Mouse (Mus musculus) spleen, postnatal 10 days (tissue): ENCODE results near the gene Olfr49.

Experiments used
- DNase-seq, 2 experiments: peaks; one replicate each; pipeline ENCODE4 v3.0.0; 2021 to 2022; ENCODE audit warnings: low spot score in 2 of 2

Olfr49 gene

DNA sequence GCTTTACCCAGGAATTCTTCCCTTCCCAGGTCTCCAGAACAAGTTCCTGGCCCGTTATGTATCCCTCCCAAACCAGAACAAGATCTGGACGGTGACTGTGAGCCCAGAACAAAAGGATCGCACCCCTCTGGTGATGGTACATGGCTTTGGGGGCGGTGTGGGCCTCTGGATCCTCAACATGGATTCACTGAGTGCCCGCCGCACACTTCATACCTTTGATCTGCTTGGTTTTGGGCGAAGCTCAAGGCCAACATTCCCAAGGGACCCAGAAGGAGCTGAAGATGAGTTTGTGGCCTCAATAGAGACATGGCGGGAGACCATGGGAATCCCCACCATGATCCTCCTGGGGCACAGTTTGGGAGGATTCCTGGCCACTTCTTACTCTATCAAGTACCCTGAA, 22.1 kb downstream of the Olfr49 start:
- no peak for DNase-seq

GRCm38 (mm10) chr14:54261386-54261785, 23.4 kb downstream of the Olfr49 start:
- no peak for DNase-seq

- DNase-seq: peak in 1 of 2 experiments; percentile 20
These were observed 24.5 kb downstream of the Olfr49 start for GRCm38 (mm10) chr14:54260196-54260595.

- no peak for DNase-seq
These were observed 25.0 kb downstream of the Olfr49 start for GRCm38 (mm10) chr14:54259722-54260085.

GRCm38 (mm10) chr14:54259003-54259721, 25.6 kb downstream of the Olfr49 start:
- DNase-seq: peak; percentile 93 to 96

GRCm38 (mm10) chr14:54258131-54258670, 26.5 kb downstream of the Olfr49 start:
- no peak for DNase-seq

DNA sequence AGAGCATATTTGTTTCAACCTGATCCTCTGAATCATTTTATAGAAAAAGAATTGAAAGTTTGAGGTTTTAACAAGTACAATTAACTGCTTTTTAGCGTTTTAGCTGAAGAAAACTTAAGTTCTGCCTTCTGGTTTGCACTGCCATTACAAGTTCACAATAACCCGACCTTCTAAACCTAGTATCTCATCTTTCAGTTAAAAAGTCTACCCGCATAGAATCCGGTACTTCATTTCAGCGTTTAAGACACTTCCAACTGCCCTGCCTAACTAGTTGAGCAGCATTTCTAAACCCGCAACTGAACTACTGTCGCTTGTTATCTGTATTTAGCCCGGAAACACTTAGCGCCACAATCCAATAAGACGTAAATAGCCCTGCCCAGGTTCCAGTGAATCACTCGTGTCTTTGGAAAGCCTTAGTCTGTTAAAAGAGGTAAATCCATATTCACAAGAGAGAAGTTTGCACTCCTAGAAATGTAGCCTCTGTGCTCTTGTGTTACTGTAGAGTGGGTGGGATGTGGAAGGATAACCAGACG, 30.0 kb downstream of the Olfr49 start:
- DNase-seq: no peak

GRCm38 (mm10) chr14:54253741-54254291, 30.9 kb downstream of the Olfr49 start, which contains the start of the genes Dad1 and Abhd4:
Dad1 (minus strand) TSS chr14:54254104.
Abhd4 (plus strand) TSS chr14:54254188.
- DNase-seq: peak; percentile 98

DNA sequence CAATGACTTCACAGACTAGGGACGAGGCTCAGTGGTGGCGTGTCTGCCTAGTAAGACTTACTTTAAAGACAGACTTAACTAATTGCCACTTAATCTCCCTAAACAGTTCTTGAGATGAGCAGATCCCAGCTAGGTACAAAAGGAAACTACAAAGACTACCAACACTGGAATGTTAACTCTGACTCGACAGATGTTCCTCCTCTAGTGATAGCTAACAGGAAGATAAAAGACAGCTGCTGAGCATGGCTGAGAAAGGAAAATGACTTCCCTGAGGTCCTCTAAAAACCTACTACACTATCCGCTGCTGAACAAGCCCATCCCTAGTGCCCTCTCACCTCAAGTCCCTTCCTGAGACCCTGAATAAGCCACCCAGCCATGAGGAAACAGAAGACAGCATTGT, 34.6 kb downstream of the Olfr49 start:
- no peak for DNase-seq

- no peak for DNase-seq
These were observed 35.4 kb downstream of the Olfr49 start for GRCm38 (mm10) chr14:54249326-54249725.

DNA sequence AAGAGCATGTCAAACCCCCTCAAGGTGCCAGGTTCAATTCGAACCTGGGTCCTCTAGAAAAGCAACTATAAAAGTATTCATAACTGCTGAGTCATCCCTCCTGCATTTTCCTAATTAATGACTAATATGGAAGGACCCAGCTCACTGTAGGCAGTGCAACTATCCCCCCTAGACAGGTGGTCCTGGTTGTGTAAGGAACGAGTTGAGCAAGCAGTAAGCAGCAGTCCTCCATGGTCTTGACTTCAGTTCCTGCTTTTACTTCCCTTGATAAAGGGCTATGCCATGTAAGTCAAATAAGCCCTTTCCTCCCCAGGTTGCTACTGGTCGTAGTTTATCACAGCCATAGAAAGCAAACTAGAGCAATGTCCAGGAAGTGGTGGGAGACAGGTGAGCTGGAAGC, 38.5 kb downstream of the Olfr49 start:
- no peak for DNase-seq

DNA sequence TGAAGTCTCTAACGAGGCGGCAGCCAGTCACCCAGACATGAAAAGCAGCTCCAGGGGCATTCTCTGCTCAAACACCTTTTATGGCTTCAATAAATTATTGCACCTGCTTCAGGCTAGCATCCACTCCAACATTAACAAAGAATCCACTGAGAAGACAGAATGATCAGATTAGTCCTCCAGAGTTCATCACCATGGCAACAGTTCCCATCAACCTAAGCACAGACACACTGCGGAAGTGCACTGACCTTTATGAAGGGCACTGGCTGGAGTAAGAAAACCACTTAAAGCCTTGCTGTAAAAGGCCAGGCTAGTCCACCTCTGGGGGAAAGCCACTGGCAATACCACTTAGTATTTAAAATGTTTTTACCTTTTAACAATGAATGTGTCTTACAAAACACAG, 40.6 kb downstream of the Olfr49 start:
- no peak for DNase-seq

GRCm38 (mm10) chr14:54240542-54240941, 44.2 kb downstream of the Olfr49 start:
- DNase-seq: no peak

- peak; percentile 83 to 93 for DNase-seq
These were observed 45.6 kb downstream of the Olfr49 start for GRCm38 (mm10) chr14:54239002-54239736.

GRCm38 (mm10) chr14:54236881-54237280, 47.9 kb downstream of the Olfr49 start:
- DNase-seq: no peak

DNA sequence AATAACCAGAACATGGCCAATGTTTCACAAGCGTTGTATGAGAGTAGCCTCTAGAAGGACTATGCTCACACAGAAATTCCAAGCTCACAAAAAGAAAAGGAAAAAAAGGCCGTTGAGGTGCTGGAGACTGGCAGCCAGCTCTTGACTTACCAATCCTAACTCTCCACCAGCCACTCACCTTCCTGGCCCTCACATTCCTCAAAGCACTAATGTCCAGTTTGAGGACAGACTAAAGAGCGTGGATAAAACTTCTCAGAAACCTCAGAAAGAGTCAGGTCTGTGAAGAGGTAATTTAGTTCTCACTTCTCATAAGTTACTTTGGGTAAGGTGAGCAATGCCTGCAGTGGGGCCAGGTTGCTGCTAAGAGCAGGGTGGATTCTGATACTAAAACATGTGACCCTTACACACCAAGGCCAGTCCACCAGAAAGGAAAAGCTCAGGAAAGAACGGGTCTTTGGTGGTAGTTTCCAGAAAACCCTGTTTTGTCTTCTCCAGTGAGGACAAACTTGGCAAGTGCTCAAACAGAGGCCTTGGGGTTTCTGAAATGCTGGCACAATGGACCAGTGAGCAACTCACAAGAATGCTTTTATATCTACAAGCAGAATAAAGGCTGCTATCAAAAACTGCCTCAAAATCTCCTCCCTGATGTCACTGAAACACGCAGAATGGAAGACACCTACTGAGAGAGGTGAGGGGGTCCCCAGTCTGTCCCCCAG, 48.8 kb downstream of the Olfr49 start:
- no peak for DNase-seq

DNA sequence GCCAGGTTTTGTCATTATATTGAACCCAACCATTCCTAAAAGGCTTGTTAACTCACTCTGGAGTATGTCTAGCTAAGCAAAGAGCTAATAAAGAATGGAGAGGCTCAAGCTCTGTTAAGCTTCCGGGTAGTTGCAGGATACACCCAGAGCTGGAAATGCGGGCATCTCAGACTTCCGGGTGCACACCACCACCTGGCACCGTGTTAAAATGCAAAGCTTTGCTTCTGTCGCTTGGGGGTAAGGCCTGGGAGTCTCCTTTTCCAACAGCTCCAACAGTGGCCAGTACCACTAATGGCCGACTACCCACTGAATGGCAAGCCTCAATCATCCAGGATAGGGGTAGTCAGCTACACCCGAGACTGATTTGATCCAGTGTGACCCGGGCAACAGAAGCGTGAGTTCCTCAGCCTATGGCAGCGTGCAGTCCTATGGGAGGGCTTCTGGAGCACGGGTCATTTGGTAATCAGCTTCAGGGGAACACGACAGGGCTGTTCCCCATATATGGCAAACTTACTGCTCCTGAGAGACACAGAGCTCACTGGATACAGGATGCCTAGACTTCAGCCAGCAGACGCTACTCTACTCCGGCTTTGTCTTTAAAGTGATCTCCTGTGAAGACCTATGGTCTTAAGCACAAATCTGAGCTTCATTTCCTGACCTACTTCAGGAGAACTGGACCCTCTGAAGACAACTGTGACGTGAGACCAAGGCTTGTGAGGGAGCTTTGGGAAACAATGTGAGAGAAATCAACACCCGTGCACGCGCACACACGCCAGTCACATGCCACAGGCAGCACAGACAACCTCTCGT, 50.3 kb downstream of the Olfr49 start:
- no peak for DNase-seq

GRCm38 (mm10) chr14:54233559-54234143, 51.1 kb downstream of the Olfr49 start:
- peak in 1 of 2 experiments; percentile 26 for DNase-seq

- DNase-seq: peak in 1 of 2 experiments; percentile 75
These were observed 51.8 kb downstream of the Olfr49 start for GRCm38 (mm10) chr14:54232811-54233558.

- DNase-seq: no peak
These were observed 52.6 kb downstream of the Olfr49 start for GRCm38 (mm10) chr14:54232143-54232542.
